Mouse (Mus musculus): ENCODE results near the gene Zfyve27. TPM values are rescaled to one million over a fixed set of nuclear protein-coding genes. Genes with fewer than 3 reads are reported as not detected.

The Zfyve27 gene
- total and polyA plus RNA-seq, 2 experiments, result 11.1 to 22.0 TPM

DNA sequence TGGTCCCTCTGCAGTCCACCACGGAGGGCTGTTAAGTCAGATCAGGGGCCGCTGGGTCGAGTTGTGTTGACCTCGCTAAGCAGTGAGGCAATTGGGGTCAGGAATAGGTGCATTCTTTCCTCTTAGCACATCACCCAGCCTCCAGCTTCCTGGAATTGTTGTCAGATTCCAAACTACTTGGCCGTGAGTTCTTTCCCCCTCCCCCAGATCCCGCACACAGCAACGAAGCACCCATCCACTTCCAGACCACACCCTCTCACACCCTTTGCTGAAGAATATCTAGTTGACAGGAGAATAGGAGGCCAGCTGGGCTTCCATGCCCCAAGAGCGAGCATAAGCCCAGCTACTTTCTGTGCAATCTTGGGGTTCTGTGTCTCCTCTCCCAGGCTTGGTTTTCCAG, 48.2 kb downstream of the Zfyve27 start:
- 24% methylated on average over 8 of the region's 8 CpGs for WGBS
- Histone ChIP-seq H3K4me3 (ENCODE audit: insufficient read depth, low read depth, low read length) (no peak overlapping the region), H3K27ac (replicated peaks; ENCODE audit: insufficient read depth, low read depth, low read length) (no peak overlapping the region), H3K27me3 (ENCODE audit: control insufficient read depth, insufficient read depth, low read length) (no peaks in the 10 kb centered on the region), H3K4me1 (ENCODE audit: control insufficient read depth, insufficient read depth, low read length) (no peaks in the 10 kb centered on the region), H3K9ac (ENCODE audit: low read depth, low read length) (no peak overlapping the region), H3K36me3 (ENCODE audit: control insufficient read depth, insufficient read depth, low read length) (no peaks in the 10 kb centered on the region), H3K79me2 (ENCODE audit: control insufficient read depth, insufficient read depth, low read length) (no peaks in the 10 kb centered on the region)
- TF ChIP-seq POLR2A (IDR thresholded peaks at IDR 0.05; ENCODE audit: extremely low read depth, insufficient read depth, low read length), result no peak
- DNase-seq (ENCODE audit: extremely low read depth, low read depth, low spot score), result no peak

DNA sequence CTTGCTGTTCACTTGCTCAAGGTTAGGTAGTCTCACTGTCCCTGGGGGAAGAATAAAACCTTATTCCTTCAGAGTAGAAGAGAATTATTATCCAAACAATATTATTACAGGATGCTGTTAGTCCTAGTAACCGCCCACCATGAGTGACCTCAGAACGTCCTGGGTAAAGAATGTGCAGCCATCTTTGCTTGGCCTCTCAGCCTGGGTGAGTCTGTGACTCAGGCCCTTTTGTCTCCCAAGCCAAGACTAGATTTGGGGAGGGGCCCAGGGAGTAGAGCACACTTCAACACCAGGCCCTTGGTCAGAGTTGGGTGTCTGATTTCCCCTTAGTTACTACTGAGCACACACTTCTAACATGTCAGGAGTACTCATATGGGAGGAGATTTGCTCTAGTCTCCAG, 50.9 kb downstream of the Zfyve27 start:
- no peak overlapping the region for H3K27ac ChIP-seq (replicated peaks; ENCODE audit: insufficient read depth, low read depth, low read length)
- no peaks in the 10 kb centered on the region for H3K4me1 ChIP-seq (ENCODE audit: control insufficient read depth, insufficient read depth, low read length)
- no peak overlapping the region for H3K9ac ChIP-seq (ENCODE audit: low read depth, low read length)
- H3K79me2 ChIP-seq (ENCODE audit: control insufficient read depth, insufficient read depth, low read length), result no peaks in the 10 kb centered on the region
- DNase-seq (ENCODE audit: extremely low read depth, low read depth, low spot score), result no peak
- H3K36me3 ChIP-seq (ENCODE audit: control insufficient read depth, insufficient read depth, low read length), result no peaks in the 10 kb centered on the region
- TF ChIP-seq POLR2A (IDR thresholded peaks at IDR 0.05; ENCODE audit: extremely low read depth, insufficient read depth, low read length) (no peak), CTCF (IDR thresholded peaks at IDR 0.05; ENCODE audit: low read depth, low read length) (no peak)
- H3K27me3 ChIP-seq (ENCODE audit: control insufficient read depth, insufficient read depth, low read length), result no peaks in the 10 kb centered on the region
- 65% methylated on average over 2 of the region's 2 CpGs for WGBS
- no peak overlapping the region for H3K4me3 ChIP-seq (ENCODE audit: insufficient read depth, low read depth, low read length)

DNA sequence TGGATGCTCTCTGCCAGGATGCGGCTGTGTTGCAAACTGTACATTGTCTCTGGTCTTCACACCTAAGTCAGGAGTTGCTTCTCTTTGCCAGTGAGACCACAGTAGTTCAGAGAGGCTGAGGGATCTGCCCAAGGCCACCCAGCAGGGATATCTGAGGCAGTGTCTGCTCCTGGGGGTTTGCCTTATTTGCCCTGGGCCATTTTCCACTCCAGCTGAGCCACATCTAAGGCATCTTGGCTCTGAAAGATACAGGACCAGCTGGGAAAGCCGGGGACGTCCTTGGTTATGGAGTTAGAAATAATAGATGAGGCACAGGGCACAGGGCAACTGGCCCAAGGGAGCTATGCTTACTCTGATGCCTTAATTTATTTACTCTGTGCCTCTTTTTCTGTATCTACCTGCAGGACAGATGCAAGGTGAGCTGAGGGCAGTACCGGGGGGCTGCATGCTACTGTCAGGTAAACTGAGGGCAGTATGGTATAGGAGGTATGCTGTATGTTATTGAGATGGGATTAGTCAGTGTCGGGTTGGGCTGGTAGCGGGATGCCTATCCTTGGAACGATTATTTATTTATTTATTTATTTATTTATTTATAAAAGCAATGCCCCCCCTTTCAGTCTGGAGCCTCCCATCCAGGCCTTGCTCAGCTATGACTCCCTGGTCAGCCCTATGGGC, 53.1 kb downstream of the Zfyve27 start:
- no peaks in the 10 kb centered on the region for H3K27me3 ChIP-seq (ENCODE audit: control insufficient read depth, insufficient read depth, low read length)
- no peak overlapping the region for H3K4me3 ChIP-seq (ENCODE audit: insufficient read depth, low read depth, low read length)
- TF ChIP-seq POLR2A (IDR thresholded peaks at IDR 0.05; ENCODE audit: extremely low read depth, insufficient read depth, low read length) (no peak), CTCF (IDR thresholded peaks at IDR 0.05; ENCODE audit: low read depth, low read length) (no peak)
- H3K27ac ChIP-seq (replicated peaks; ENCODE audit: insufficient read depth, low read depth, low read length), result no peak overlapping the region
- H3K79me2 ChIP-seq (ENCODE audit: control insufficient read depth, insufficient read depth, low read length), result no peaks in the 10 kb centered on the region
- H3K9ac ChIP-seq (ENCODE audit: low read depth, low read length), result no peak overlapping the region
- no peaks in the 10 kb centered on the region for H3K36me3 ChIP-seq (ENCODE audit: control insufficient read depth, insufficient read depth, low read length)
- H3K4me1 ChIP-seq (ENCODE audit: control insufficient read depth, insufficient read depth, low read length), result no peaks in the 10 kb centered on the region
- WGBS, result 62% methylated on average over 7 of the region's 7 CpGs
- DNase-seq (ENCODE audit: extremely low read depth, low read depth, low spot score), result no peak

DNA sequence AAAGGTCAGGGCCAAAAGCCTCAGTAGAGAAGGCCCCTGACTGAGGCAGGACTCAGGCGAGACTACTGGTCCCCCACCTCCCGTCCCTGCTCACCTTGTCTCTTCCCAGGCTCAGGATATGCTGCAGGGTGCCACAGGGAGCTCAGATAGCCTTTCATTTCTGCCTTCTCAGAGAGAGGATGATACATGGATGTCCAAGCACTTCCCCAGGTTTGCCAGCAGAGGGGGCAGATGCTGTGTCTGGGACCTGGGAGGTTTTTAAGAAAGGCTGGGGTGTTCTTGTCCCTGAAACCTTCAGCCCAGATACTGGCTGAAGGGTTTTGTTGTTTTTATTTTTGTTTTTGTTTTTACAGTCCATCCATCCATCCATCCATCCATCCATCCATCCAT, 53.6 kb downstream of the Zfyve27 start:
- Histone ChIP-seq H3K4me1 (ENCODE audit: control insufficient read depth, insufficient read depth, low read length) (no peaks in the 10 kb centered on the region), H3K9ac (ENCODE audit: low read depth, low read length) (no peak overlapping the region), H3K79me2 (ENCODE audit: control insufficient read depth, insufficient read depth, low read length) (no peaks in the 10 kb centered on the region), H3K4me3 (ENCODE audit: insufficient read depth, low read depth, low read length) (no peak overlapping the region), H3K27ac (replicated peaks; ENCODE audit: insufficient read depth, low read depth, low read length) (no peak overlapping the region), H3K36me3 (ENCODE audit: control insufficient read depth, insufficient read depth, low read length) (no peaks in the 10 kb centered on the region), H3K27me3 (ENCODE audit: control insufficient read depth, insufficient read depth, low read length) (no peaks in the 10 kb centered on the region)
- peak; percentile 27 for DNase-seq (ENCODE audit: extremely low read depth, low read depth, low spot score)
- 14% methylated on average over 2 of the region's 2 CpGs for WGBS
- TF ChIP-seq CTCF (IDR thresholded peaks at IDR 0.05; ENCODE audit: low read depth, low read length) (peak; percentile 75), POLR2A (IDR thresholded peaks at IDR 0.05; ENCODE audit: extremely low read depth, insufficient read depth, low read length) (no peak)

DNA sequence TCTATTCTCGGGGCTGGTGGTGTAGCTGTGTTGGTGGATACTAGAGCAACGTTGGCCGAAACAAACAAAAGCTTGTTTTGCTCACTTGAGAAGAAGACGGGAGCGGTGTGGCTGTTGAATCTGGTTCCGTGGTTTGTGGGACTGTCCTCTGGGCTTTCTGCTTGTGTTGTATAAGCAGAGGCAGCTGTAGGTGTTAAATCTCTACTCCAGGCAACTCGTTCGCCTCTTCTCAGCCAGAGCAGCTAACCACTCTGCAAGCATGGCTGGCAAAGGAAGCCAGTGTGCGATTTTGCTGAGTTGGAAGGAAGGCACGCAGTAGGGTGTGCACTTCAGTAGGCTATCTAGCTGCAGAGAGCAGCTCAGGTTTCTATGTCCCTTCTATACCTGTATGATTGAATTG, 62.7 kb downstream of the Zfyve27 start:
- no peak for DNase-seq (ENCODE audit: extremely low read depth, low read depth, low spot score)

DNA sequence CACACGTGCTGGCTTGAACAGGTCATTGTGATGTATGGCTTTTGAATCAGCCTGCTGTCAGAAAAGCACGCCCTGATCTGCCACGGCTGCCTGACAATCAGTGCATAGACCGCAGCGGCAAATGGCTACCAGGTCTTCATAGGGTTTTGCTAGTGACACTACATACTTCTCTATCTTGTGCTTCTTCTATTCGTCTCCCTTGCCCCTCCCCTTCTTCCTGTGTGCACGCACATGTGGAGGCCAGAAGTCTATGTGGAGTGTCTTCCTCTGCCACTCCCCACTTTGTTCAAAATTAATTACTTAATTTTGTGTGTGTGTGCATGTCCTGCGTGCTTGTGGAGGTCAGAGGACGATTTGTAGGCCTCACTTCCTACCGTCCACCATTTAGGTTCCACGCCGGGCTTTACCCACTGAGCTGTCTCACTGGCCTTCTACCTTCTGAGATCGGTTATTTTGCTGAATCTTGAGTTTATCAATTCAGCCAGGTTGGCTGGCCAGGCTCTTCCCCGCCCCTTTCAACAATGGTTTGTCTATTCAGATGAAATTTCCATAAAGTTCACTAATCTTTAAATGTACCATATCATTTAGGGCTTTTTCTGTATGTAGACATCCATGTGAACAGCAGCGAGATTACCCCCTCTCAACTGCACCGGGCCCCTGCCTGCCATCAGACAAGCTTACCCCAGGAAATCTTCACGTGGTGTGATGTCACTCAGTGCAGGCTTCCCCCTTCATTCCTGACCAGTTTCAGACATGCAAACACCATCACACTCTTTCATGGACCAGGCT, 65.9 kb downstream of the Zfyve27 start:
- TF ChIP-seq POLR2A (IDR thresholded peaks at IDR 0.05; ENCODE audit: extremely low read depth, insufficient read depth, low read length) (no peak), CTCF (IDR thresholded peaks at IDR 0.05; ENCODE audit: low read depth, low read length) (no peak)
- WGBS, result 82% methylated on average over 17 of the region's 17 CpGs
- H3K9ac ChIP-seq (ENCODE audit: low read depth, low read length), result no peak overlapping the region
- no peaks in the 10 kb centered on the region for H3K36me3 ChIP-seq (ENCODE audit: control insufficient read depth, insufficient read depth, low read length)
- H3K79me2 ChIP-seq (ENCODE audit: control insufficient read depth, insufficient read depth, low read length), result no peaks in the 10 kb centered on the region
- H3K4me3 ChIP-seq (ENCODE audit: insufficient read depth, low read depth, low read length), result no peak overlapping the region
- H3K27me3 ChIP-seq (ENCODE audit: control insufficient read depth, insufficient read depth, low read length), result no peaks in the 10 kb centered on the region
- no peak overlapping the region for H3K27ac ChIP-seq (replicated peaks; ENCODE audit: insufficient read depth, low read depth, low read length)
- H3K4me1 ChIP-seq (ENCODE audit: control insufficient read depth, insufficient read depth, low read length), result no peaks in the 10 kb centered on the region
- DNase-seq (ENCODE audit: extremely low read depth, low read depth, low spot score), result no peak

More for the DNA sequence above, 62.7 kb downstream of the Zfyve27 start:
- no peaks in the 10 kb centered on the region for H3K36me3 ChIP-seq (ENCODE audit: control insufficient read depth, insufficient read depth, low read length)
- H3K9ac ChIP-seq (ENCODE audit: low read depth, low read length), result no peak overlapping the region
- TF ChIP-seq POLR2A (IDR thresholded peaks at IDR 0.05; ENCODE audit: extremely low read depth, insufficient read depth, low read length), result no peak
- H3K79me2 ChIP-seq (ENCODE audit: control insufficient read depth, insufficient read depth, low read length), result no peaks in the 10 kb centered on the region
- H3K4me1 ChIP-seq (ENCODE audit: control insufficient read depth, insufficient read depth, low read length), result no peaks in the 10 kb centered on the region
- no peak overlapping the region for H3K27ac ChIP-seq (replicated peaks; ENCODE audit: insufficient read depth, low read depth, low read length)
- WGBS, result 75% methylated on average over 10 of the region's 10 CpGs
- H3K4me3 ChIP-seq (ENCODE audit: insufficient read depth, low read depth, low read length), result no peak overlapping the region
- no peaks in the 10 kb centered on the region for H3K27me3 ChIP-seq (ENCODE audit: control insufficient read depth, insufficient read depth, low read length)
